Mouse (Mus musculus): ENCODE measurements around the gene Sgca.

GRCm38 (mm10) chr11:95012487-95012886, 36.4 kb upstream of the Sgca start:
- TF ChIP-seq EP300 (IDR thresholded peaks at IDR 0.05; ENCODE audit: low read depth) (no peak), CTCF (IDR thresholded peaks at IDR 0.05; ENCODE audit: low read depth) (no peak)
